Mouse (Mus musculus): Measurements from ENCODE around the gene Pacsin2. TPM values are rescaled to one million over a fixed set of nuclear protein-coding genes. Genes with fewer than 3 reads are reported as not detected.

The Pacsin2 gene
- polyA plus RNA-seq (2017; shearing (Covaris generic)): 51.1 TPM

DNA sequence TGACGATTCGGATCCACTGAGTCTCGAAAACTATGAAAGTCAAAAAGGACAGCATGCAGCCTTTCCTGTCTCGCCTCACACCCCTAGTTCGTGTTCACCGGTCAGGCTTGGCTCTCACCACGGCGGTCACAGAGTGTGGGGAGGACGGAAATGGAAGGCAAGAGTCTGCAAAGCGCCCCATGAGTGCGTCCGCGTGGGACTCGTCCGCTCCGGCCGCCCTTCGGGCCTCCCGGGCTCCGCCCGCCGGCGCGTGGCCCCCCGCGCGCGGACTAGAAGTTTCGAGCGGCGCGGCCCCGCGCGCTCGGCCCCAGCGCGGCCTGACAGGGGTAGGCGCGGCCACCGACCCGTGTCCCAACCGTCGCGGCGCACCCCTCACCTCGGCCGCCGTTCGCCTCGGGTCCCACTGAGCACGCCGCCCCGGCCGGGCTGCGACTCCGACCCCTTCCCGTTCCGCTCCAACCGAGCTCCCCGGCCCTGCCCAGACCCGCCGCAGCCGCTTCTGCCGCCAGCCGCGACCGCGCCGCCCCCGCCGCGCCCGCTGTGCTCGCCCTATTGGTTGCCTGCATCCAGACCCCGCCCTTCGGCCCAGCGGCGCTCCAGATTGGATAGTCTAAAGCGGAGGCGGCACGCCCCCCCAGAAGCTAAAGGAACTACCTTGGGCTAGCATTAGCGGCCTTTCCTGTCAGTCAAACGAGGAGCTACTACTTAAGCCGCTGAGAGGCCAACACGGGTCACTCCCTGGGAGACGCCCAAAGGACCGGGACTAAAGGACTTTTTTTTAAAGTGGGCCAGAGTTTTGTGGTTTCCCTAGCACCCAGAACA is at the start of gene Pacsin2:
Pacsin2 (minus strand) TSS at position 524 of the 822 bp plus-strand sequence.

DNA sequence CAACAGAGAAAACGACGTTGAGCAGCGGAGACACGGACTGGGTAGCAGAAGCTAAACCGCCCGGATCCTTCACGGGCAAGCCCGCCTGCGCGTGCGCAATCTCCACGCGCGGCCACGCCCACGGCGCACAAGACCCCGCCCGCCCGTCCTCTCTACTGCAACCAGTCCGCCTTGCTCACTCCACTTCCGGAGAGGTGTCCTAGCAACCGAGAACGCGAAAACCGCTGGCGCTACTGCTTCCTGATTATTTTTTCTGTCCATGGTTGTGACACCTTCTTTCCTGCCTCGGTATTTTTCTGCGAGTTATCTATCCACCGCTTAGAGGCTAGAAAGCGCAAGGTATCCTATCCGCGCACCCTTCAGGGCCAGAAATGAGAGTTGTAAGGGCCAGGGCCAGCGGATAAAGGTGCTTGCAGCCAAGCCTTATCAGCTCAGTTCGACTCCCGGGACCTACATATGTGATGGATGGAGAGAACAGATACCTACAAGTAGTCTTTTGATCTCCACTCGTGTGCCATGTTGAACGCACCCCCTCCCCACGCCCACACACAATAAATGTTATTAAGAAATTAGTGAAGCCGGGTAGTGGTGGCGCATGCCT is 46.5 kb upstream of the Pacsin2 start, which contains the start of gene Ttll1:
Ttll1 (minus strand) TSS at position 89 of the 601 bp plus-strand sequence.

DNA sequence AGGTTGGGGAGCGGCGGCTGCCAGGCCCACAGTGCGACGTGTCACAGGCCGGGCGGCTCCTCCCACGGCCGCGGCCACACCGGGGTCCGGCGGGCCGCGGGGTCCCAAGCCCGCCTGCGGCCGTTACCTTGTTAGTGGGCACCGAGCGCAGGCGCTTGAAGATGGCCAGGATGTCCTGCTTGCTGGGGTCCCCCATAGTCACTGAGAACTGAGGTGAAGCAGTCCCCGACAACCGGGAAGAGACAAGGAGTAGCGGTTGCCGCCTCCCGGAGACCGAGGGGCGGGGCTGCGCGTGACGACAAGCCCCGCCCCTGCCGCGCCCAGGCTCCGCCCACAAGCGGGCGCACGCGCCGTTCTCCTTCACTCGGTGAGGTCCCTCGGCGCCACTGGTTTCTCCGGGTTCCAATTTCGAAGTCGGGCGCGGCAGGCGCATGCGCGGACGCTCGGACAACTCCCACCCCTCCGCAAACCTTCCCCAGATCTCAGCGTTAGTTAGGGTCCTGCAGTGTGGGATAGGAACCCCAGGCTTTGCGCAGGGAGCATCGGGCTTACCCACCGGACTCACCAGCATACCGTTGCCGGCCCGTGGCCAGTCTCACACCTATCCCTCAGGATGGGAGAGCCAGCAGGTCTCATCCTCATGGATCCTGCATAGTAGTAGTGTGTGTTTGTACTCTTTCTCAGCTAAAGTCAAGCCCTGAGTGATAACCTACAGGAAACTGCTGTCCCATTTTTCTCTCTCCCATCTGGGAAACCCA is 114.3 kb downstream of the Pacsin2 start, which contains the start of gene Arfgap3:
Arfgap3 (minus strand) TSS at position 294 of the 758 bp plus-strand sequence.

Other genes starting within 250 kb of the Pacsin2 start
- gene A4galt, start 212.8 kb downstream of the Pacsin2 start, polyA plus RNA-seq (2017; shearing (Covaris generic)): not detected
- gene Arfgap3, start 114.4 kb downstream of the Pacsin2 start, polyA plus RNA-seq (2017; shearing (Covaris generic)): 20.6 TPM
- gene Ttll1, start 46.3 kb upstream of the Pacsin2 start, polyA plus RNA-seq (2017; shearing (Covaris generic)): 15.8 TPM
- gene Bik, start 62.3 kb upstream of the Pacsin2 start, polyA plus RNA-seq (2017; shearing (Covaris generic)): 4.5 TPM
- gene Tspo, start 99.0 kb upstream of the Pacsin2 start, polyA plus RNA-seq (2017; shearing (Covaris generic)): 394 TPM
- gene Mcat, start 99.2 kb upstream of the Pacsin2 start, polyA plus RNA-seq (2017; shearing (Covaris generic)): 4.2 TPM
- 25.2 TPM for gene Ttll12, start 130.6 kb upstream of the Pacsin2 start, polyA plus RNA-seq (2017; shearing (Covaris generic))

All from inflammation-experienced regulatory T-cells, adult 16 weeks (primary cell).